Mouse (Mus musculus): ENCODE measurements at regions not wholly inside any gene's neighbourhood (a gene's known extent, or its start where the extent isn't known, plus 50 kb on each side); places are given as distances from the start of the nearest gene placed in this dataset.

DNA sequence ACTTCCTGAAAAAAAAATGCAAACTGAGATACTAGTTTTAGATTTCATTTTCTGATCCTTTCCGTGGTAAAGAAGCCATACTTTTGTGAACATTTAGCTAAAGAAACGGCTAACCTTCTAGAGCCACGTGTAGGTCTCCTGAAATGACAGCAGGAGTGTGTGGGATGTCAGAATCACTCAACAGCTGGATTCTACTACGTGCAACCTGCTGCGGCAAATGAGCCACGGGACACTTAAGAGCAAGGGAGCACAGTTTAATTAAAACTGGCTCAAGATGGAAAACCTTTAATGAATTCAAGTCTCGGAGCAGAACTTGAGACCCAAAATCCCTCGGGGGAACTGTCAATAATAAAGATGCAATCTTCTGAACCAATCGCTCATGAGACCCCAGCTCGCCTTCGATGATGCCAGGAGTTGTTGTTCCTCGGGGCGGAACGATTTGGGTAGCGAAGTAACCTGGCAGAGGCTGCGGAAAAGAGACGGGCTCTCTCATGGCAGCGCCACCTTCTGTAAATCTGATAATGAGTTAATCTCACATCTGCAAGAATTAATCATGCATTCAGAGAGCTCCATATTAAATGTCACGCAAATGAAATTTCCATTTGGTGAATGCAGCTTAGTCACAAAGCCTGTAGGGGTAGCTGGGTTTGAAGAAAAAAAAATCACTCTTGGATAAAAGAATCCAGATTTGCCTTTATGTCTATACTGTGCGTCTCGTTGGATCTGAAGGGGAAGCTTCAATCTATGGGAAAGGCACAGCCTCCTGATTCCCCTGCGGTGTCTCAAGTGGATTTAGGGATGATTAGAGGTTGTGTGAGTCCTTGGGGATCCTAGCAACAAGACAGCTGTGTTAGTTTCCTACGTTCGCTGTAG lies 90.9 kb upstream of the Krr1 start:
- DNase-seq (ENCODE audit: low spot score), result peak; percentile 12

DNA sequence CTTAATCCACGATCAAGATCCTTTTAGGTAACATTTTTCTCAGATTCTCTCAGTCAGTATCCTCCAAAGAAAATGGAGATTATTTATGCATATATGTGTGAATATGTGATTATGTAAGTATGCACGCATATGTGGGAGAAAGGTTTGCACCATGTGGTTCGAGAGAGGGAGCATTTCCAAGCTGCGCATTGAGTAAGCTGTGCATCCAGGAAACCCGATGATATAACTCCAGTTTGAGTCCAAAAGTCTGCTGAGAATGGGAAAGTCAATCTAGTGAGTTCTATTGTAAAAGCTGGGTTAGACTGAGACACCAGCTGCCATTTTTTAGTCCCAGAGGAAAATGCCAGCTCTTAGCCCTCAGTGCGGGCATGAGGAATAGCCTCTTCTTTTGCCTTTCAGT lies 89.9 kb upstream of the Krr1 start:
- DNase-seq (ENCODE audit: low spot score), result no peak

DNA sequence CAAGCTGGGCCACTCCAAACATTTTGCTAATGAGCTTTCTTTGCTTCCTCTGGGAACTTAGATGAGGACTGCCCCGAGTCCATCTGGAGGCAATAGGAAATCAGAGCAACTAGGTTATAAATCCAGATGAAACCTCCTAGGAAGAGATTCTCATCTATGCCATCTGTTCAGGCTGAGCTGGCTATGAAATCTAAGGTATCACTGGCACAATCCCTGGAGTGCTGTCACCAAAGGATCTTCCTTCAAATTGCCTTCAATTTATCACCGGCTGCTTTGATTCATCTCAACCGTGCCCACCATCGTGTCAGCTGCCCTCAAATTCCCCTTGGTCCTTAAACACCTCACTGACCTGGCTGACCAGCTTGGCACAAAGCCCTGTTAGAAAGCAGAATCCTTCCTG lies 87.8 kb upstream of the Krr1 start:
- no peak for DNase-seq (ENCODE audit: low spot score)

DNA sequence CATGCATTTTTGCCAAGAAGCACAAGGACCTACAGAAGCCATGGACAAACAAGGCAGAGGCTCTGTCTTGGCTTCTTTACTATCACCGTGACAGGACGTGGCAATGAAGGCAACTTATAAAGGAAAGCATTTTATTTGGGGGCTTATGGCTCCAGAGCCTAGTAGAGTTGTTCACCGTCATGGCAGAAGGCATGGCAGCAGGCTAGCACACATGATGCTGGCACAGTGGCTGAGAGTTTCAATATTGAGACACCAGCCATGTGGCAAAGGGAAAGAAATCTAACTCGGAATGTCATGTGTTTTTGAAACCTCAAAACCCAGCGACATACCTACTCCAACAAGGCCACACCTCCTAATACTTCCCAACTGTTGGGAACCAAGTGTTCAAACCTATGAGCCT lies 83.4 kb upstream of the Krr1 start:
- no peak for DNase-seq (ENCODE audit: low spot score)

DNA sequence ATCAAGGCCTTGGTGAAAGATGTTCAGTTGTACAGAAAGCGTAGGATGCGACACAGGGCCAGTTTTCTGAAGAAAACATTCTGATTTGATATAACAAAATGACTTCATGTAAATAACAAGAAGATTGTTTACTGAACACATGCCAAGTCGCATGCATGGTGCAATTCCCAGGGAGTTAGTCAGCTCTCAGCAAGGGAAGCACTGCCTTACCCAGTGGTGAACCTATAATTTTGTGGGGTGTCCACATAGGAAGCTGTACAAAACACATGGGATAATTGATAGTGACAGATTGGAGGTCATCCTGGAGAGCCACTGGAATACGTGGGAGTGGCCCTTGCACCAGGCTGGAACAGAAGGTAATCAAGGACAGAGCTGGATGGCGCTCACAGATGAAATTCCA lies 79.0 kb upstream of the Krr1 start:
- no peak for DNase-seq (ENCODE audit: low spot score)

DNA sequence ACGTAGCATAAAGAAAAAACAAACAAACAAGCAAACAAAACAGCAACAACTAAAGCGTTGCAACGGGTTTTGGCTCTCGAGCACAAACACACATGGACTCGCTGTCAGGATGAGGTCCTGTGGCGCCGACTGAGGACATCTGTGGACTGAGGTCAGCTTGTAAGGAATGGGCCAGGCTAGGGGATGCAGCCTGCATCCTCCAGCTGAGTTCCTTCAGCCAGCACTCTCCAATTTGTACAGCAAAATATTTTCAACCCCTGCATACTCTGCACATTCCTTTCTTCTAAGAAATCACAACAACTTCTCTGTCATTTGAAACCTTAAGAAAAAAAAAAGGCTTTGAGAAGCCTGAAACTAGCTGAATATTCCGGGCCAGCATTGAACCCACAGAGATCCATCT lies 78.5 kb upstream of the Krr1 start:
- DNase-seq (ENCODE audit: low spot score), result no peak

DNA sequence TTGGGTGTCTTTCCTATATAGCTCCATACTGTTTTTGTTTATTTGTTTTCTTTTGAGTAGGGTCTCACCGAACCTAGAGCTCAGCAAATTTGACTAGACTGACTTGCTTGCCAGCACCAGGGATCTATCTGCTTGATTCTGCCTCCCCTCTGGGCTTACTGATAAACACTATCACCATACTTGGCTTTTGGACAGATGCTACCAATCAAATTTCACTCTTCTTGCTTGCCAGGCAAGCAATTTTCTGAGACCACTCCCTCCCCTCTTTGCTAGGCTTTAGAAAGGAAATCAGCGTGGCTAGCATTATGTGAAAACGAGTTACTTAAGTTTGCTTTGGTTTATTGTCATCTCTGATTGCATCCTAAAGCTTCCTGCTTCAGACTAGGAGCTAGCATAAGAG lies 75.1 kb upstream of the Krr1 start:
- no peak for DNase-seq (ENCODE audit: low spot score)

DNA sequence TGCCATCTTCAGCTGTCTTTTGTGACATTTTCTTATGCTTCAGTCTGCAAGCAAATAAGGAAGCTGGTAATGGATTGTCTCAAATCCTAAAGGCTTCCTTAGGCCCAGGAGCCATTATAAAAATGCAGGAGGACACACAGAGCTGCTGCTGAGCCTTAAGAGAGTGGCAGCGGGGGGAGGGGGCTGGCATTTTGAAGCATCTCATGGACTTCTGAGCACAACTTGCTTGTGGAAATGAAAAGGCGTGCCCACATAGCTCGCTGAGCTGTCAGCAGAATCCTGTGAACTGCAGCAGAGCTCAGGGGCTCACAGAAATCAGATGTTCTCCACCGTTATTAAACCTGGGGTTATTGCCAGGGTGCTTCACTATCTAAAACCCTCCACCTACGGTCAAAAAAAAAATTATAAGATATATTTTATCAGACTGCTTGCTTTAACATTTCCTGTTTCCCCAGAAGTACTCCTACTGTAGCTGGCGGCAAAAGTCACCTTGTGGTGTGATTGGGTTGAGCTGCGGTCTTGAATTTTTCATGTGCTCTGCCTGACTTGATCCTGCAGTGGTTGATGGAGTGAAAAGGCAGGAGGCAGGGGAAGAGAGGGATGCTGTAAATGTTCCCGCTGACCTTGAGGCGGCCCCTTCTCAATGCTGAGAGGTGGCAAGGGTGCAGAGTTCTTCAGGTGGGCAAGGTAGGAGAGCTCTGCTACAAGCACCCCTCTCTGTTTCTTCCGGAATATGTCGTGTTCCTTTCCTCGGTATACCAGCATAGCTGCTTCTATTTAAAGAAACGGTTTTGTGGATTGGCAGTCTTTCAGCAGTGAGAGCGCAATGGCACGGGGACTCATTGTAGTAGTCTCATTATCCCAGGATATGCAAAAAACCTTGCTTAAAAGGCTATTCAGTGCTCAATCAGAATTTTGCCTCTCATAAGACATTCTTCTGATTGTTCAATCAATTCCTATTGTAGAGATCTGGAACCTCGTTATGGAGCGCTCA lies 71.4 kb upstream of the Krr1 start:
- DNase-seq (ENCODE audit: low spot score), result no peak

DNA sequence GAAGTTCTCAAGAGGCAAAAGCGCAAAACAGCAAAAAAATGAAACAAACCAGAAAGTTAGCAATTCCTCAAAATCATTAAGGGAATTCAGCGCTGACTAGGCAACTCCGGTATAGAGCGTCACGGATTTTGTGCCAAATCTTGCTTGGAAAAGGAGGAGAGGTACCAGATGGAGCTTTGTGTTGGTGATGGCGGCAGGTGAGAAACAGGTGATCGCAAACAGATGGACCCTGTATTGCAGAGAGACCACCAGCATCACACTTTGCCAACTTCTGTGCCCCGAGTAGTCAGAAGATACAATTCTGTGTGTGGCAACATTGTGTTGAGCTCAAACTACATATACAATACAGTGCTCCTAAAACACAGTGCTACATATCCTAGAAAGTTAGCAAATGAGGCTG lies 68.5 kb upstream of the Krr1 start:
- no peak for DNase-seq (ENCODE audit: low spot score)

DNA sequence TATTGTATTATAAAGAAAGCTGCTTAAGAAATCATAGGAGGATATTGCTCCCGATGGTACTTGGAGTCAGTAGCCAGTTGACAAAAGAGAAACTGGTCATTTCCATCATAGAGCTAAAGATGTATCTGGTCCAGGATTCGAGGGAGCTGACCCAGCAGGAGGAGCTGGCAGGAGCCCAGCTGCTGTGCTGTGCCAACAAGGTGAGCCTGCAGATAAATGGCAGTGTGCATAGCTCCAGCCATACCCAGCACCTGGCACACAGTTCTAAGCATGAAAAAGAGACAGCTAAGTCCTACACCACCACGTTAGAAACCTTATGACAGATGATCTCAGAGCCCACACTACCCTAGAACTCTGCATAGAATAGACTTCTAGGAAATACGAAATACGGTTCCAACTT lies 64.6 kb upstream of the Krr1 start:
- DNase-seq (ENCODE audit: low spot score), result no peak

DNA sequence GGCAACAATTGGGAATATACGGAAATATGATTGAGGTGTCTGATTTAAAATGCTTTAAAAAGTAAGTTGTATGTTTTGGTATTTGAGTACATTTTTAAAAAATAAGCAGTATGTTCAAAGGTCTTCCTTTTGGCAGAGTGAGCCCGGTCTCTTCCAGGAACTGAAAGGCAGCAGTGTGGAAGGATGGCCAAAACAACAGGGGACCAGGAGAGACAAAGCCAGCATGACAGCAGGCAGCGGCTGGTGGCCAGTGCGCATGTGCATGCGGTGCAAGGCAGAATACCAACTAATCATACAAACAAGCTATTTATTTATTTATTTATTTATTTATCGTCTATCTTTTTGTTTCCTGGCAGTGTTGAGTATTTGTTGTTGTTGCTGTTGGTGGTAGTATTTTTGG lies 59.9 kb upstream of the Krr1 start:
- no peak for DNase-seq (ENCODE audit: low spot score)

DNA sequence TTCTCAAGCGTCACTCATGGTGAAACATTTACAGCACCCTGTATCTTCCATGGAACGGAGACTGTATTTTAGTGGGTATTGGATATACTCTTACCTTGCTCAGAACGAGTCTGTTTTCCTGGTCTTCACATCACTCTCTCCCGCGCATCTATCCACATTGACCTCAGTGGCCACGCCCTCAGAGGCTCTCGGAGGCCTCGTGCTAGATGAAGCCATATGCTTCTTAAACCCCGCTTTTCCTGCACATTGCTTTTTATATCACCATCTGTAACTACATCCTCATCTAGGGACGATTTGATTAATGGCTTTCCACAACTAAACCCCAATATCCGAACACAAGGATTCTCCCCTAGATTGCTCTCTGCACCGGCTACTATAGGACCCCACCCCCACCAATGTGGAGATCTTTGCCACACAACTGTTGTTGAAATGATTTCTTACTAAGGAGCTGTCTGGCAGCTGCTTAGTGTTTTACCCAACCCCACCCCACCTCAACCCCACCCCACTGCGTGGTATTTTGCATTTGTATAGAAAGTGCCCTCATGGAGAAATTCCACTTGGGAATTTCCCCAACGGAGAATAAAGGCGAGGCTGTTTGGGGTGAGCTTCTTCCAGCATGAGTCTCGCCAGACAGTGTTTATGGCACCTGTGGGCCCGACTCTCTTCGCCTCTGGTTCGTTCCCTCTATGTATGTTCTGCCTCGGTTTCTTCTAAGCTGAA lies 59.2 kb upstream of the Krr1 start:
- no peak for DNase-seq (ENCODE audit: low spot score)

DNA sequence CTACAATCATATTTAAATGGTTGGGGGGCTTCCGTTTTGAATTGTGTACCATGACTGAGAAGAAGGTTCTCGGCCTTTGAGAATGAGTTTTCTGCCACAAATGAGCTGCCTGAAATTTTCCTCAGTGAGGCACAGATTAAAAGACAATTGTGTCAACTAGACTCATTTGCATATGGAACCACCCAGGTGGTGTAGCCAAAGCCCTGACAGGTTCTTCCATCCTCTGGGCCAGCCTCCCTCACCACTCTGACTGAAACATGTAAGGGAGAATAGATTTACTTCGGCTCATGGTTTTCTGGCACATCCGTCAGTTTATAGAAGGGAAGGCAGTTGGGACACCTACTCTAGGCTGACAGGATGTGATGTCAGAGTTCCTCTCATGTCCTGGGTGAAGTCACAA lies 58.2 kb upstream of the Krr1 start:
- no peak for DNase-seq (ENCODE audit: low spot score)

DNA sequence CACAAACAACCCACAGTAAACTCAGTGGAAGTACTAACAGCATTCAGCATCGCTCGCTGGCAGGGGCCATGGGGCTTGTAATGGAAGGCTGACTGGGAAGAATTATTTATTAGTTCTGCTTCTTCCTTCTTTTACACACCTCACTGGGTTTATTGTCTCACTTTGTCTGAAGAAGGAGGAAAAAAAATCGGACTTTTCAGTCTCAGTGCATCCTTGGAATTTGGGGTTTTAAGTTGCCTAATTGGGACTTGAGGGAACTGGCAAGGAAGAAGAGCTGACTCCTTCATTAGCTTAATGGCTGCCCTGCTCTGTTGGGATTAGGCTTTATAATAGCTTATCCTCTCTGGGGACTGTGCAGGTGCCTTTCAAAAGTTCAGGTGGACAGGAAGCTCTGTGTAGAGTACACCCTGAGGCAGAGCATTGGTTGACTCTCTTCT lies 54.4 kb upstream of the Krr1 start:
- no peak for DNase-seq (ENCODE audit: low spot score)

DNA sequence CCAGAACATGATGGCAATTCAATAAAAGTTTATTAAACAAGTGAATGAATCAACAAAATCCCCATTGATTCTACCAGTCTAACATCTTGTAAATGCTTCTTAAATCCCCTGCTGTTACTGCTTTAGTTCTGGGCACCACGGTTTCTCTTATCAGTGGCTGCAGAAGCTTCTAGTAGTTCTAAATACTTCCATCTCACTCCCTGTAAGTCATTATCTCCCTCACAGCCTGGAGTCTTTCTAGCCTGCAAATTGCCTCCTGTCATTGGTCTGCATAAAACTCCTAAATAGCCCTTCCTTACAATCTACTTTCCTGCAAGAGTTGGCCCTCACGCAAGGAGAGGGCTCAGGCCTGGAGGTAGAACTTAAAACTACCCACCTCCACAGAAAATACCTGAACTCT lies 53.0 kb upstream of the Krr1 start:
- no peak for DNase-seq (ENCODE audit: low spot score)

DNA sequence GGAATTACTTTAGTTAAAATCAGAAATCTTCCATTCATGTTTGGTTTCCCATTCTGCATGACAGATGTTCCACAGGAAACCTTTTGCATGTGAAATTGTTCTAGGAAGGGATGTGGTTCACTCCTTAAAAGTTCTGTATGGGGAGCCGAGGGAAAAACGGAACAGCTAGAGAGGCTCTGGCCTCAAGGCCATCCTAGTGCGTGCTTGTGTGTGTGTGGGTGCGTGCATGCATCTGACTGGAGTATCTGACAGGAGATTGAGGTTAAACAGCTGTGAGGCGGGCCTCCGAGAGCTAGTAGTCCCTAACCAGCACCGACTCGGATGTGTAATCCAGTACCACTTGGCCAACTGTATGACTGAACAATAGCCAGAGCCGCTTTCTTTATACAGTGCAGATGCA lies 51.0 kb upstream of the Krr1 start:
- DNase-seq (ENCODE audit: low spot score), result no peak
